Mouse (Mus musculus) megakaryocyte, embryonic 14.5 days (primary cell): ENCODE measurements around the gene Asb5.

Experiments used
- FLI1 ChIP-seq: IDR thresholded peaks from 2 replicates; pipeline ENCODE4 v1.6.1; 2012; ENCODE audit warnings: low read length, inconsistent platforms, mixed read lengths
- GATA1 ChIP-seq: IDR thresholded peaks from 3 replicates; pipeline ENCODE4 v1.6.1; 2012; ENCODE audit warnings: mixed read lengths, low read length, inconsistent platforms, borderline replicate concordance

- TF ChIP-seq FLI1 (no peak), GATA1 (no peak)
Measured at GRCm38 (mm10) chr8:54548383-54548782, 19.0 kb downstream of the Asb5 start.
